Mouse (Mus musculus) small intestine, adult 2 months (tissue): ENCODE results near the gene Rabl6.

Experiments
- CTCF ChIP-seq: fragments of 200-500 bp; IDR thresholded peaks from 2 replicates; pipeline ENCODE4 v1.5.1; 2012; ENCODE audit warnings: low read depth, mild to moderate bottlenecking, control low read depth, inconsistent platforms, low read length, moderate library complexity, mixed read lengths; ENCODE audit not compliant: insufficient replicate concordance, insufficient read length; ENCODE audit errors: extremely low read depth
- POLR2A ChIP-seq: fragments of 200-500 bp; IDR thresholded peaks from 2 replicates; pipeline ENCODE4 v1.6.1; 2012; ENCODE audit warnings: low read depth, mild to moderate bottlenecking, control low read depth, inconsistent platforms, low read length, moderate library complexity

GRCm38 (mm10) chr2:25584856-25585255 lies 23.5 kb downstream of the Rabl6 start:
- TF ChIP-seq CTCF (no peak), POLR2A (no peak)
